Mouse (Mus musculus) cerebellum, adult 2 months (tissue): Measurements from ENCODE around the gene Nfx1.

Experiments used
- CTCF ChIP-seq: fragments of 200-500 bp; IDR thresholded peaks from 2 replicates; pipeline ENCODE4 v1.5.1; 2011; ENCODE audit warnings: low read depth, mild to moderate bottlenecking, control low read depth, low read length, moderate library complexity, borderline replicate concordance; ENCODE audit not compliant: insufficient read depth
- POLR2A ChIP-seq: fragments of 200-500 bp; IDR thresholded peaks from 2 replicates; pipeline ENCODE4 v1.6.1; 2011; ENCODE audit warnings: low read length, control low read depth, borderline replicate concordance; ENCODE audit not compliant: insufficient read depth

DNA sequence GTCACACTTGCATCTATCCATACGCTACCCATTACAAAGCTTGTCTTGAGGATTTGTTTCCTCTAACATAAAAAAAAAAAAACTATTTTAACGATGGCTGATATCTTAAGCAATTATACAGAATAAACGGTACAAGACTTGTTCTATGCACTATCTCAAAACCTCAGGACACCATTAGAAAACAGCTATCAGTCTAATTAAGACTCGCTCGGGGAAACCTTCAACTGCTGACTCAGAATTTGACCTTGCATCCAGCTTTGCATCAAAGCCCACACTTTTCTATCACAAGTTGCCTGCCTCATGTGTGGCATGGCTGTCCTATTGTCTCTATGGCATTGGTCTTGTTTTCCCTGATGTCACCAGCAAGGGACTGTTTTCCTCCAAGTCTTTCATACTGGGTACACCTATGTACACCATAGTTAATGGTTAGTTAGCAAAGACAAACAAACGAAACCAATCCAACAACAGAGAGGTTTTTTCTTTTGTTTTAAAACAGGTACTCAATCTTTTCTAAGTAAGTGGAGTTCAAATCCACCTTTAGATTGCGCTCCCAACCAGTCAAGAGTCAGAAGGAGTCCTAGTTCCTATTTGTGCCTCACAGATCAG is 24.1 kb upstream of the Nfx1 start:
- TF ChIP-seq CTCF = no peak
- no peak for TF ChIP-seq POLR2A
